Mouse (Mus musculus) embryonic facial prominence, embryonic 11.5 days (tissue): Measurements from ENCODE around the gene Zfp341. TPM values are rescaled to one million over a fixed set of nuclear protein-coding genes. Genes with fewer than 3 reads are reported as not detected.

ENCODE experiments used
- ATAC-seq: fragments of 200-750 bp; cut with Nextera tagmentation; replicated peaks from 2 replicates; pipeline ENCODE4 v1.8.0; 2017; ENCODE audit warnings: low read depth; ENCODE audit not compliant: insufficient number of reproducible peaks, low FRiP score, low TSS enrichment
- DNase-seq: peaks from one replicate; pipeline ENCODE4 v3.0.0-alpha.2; 2015; ENCODE audit warnings: low spot score
- H3K27ac ChIP-seq: fragments of 300-500 bp; sonication (generic); replicated peaks from 2 replicates; pipeline ENCODE4 v1.5.1; 2014; ENCODE audit warnings: mild to moderate bottlenecking, low read depth, low read length, control low read depth
- H3K27me3 ChIP-seq: fragments of 300-500 bp; sonication (generic); 2 replicates; pipeline ENCODE4 v1.6.1; 2014; ENCODE audit warnings: mild to moderate bottlenecking, low read length, moderate library complexity, mixed read lengths; ENCODE audit not compliant: control insufficient read depth, insufficient read depth
- H3K36me3 ChIP-seq: fragments of 300-500 bp; sonication (generic); replicated peaks from 2 replicates; pipeline ENCODE4 v1.6.1; 2014; ENCODE audit warnings: low read depth, mild to moderate bottlenecking, low read length, moderate library complexity, mixed read lengths; ENCODE audit not compliant: control insufficient read depth, insufficient read depth
- H3K4me1 ChIP-seq: fragments of 300-500 bp; sonication (generic); 2 replicates; pipeline ENCODE4 v1.6.1; 2014; ENCODE audit warnings: low read length, mixed read lengths; ENCODE audit not compliant: control insufficient read depth, insufficient read depth
- H3K4me2 ChIP-seq: fragments of 300-500 bp; sonication (generic); 2 replicates; pipeline ENCODE4 v1.6.1; 2014; ENCODE audit warnings: low read depth, mild to moderate bottlenecking, control low read depth, low read length, moderate library complexity
- H3K4me3 ChIP-seq: fragments of 300-500 bp; sonication (generic); 2 replicates; pipeline ENCODE4 v1.5.1; 2014; ENCODE audit warnings: low read depth, low read length, control low read depth
- H3K9ac ChIP-seq: fragments of 300-500 bp; sonication (generic); replicated peaks from 2 replicates; pipeline ENCODE4 v1.6.1; 2014; ENCODE audit warnings: mild to moderate bottlenecking, control low read depth, low read length
- H3K9me3 ChIP-seq: fragments of 300-500 bp; sonication (generic); replicated peaks from 2 replicates; pipeline ENCODE4 v1.6.1; 2016; ENCODE audit warnings: mild to moderate bottlenecking, low read length, inconsistent platforms, mixed read lengths; ENCODE audit not compliant: control insufficient read depth
- WGBS: fragments of 180-500 bp; shearing (Covaris S2); extraction: QIAGEN DNeasy Blood & Tissue Kit; methylation state at CpG from one replicate; pipeline ENCODE4 v1.1.7; 2014; 5-methylcytosine and 5-hydroxymethylcytosine counted together
- polyA plus RNA-seq: library from polyadenylated mRNA; unstranded; fragments of >200 nt; fragmentation: Nextera tagmentation; extraction: Ambion mirVana; gene quantifications from 2 replicates; pipeline ENCODE4 v1.2.1, GENCODE M21; 2014

The Zfp341 gene
- polyA plus RNA-seq, 1 experiment from 2014 or later, result 0.60 TPM

- no peaks in the 10 kb centered on the region for H3K9me3 ChIP-seq
- no peak overlapping the region for H3K4me2 ChIP-seq
- H3K27ac ChIP-seq, result no peak overlapping the region
- no peak overlapping the region for H3K4me3 ChIP-seq
- no peak for ATAC-seq
- no peak overlapping the region for H3K9ac ChIP-seq
- H3K27me3 ChIP-seq, result no peaks in the 10 kb centered on the region
- WGBS, result 92% methylated on average over 3 of the region's 3 CpGs
- DNase-seq, result no peak
- H3K4me1 ChIP-seq, result no peaks in the 10 kb centered on the region
- no peaks in the 10 kb centered on the region for H3K36me3 ChIP-seq
These were observed 72.7 kb downstream of the Zfp341 start for GRCm38 (mm10) chr2:154685772-154686171.

GRCm38 (mm10) chr2:154686819-154687218 lies 73.7 kb downstream of the Zfp341 start:
- no peak for ATAC-seq
- Histone ChIP-seq H3K4me2 (no peak overlapping the region), H3K27ac (no peak overlapping the region), H3K27me3 (no peaks in the 10 kb centered on the region), H3K9me3 (no peaks in the 10 kb centered on the region), H3K9ac (no peak overlapping the region), H3K36me3 (no peaks in the 10 kb centered on the region), H3K4me3 (no peak overlapping the region), H3K4me1 (no peaks in the 10 kb centered on the region)
- DNase-seq, result no peak
- whole genome bisulfite sequencing, result 85% methylated on average over 3 of the region's 3 CpGs

- H3K9me3 ChIP-seq, result no peaks in the 10 kb centered on the region
- no peak overlapping the region for H3K9ac ChIP-seq
- 93% methylated on average over 14 of the region's 14 CpGs for WGBS
- no peak for DNase-seq
- H3K4me1 ChIP-seq, result no peaks in the 10 kb centered on the region
- no peaks in the 10 kb centered on the region for H3K27me3 ChIP-seq
- H3K4me2 ChIP-seq, result no peak overlapping the region
- H3K36me3 ChIP-seq, result no peaks in the 10 kb centered on the region
- no peak for ATAC-seq
- no peak overlapping the region for H3K27ac ChIP-seq
- H3K4me3 ChIP-seq, result no peak overlapping the region
These were observed 76.3 kb downstream of the Zfp341 start for GRCm38 (mm10) chr2:154689391-154689790.

- Histone ChIP-seq H3K4me3 (no peak overlapping the region), H3K27ac (no peak overlapping the region), H3K4me1 (no peaks in the 10 kb centered on the region), H3K4me2 (no peak overlapping the region), H3K9ac (no peak overlapping the region), H3K9me3 (no peaks in the 10 kb centered on the region), H3K36me3 (peaks cover 2% of the 10 kb centered on the region; the same call in 1 of the 2 replicates), H3K27me3 (no peaks in the 10 kb centered on the region)
- DNase-seq (no peak), ATAC-seq (no peak)
- 95% methylated on average over 5 of the region's 5 CpGs for WGBS
These were observed 77.9 kb downstream of the Zfp341 start for GRCm38 (mm10) chr2:154690959-154691358.

GRCm38 (mm10) chr2:154693186-154693940 lies 80.3 kb downstream of the Zfp341 start:
- WGBS, result 74% methylated on average over 11 of the region's 11 CpGs
- H3K9ac ChIP-seq, result no peak overlapping the region
- no peaks in the 10 kb centered on the region for H3K27me3 ChIP-seq
- no peak overlapping the region for H3K4me3 ChIP-seq
- H3K36me3 ChIP-seq, result peaks cover 2% of the 10 kb centered on the region; the same call in 1 of the 2 replicates
- no peaks in the 10 kb centered on the region for H3K4me1 ChIP-seq
- H3K9me3 ChIP-seq, result no peaks in the 10 kb centered on the region
- H3K27ac ChIP-seq, result no peak overlapping the region
- ATAC-seq (no peak), DNase-seq (no peak)
- H3K4me2 ChIP-seq, result no peak overlapping the region

- Histone ChIP-seq H3K4me2 (no peak overlapping the region), H3K9ac (no peak overlapping the region), H3K27me3 (no peaks in the 10 kb centered on the region), H3K36me3 (peaks cover 2% of the 10 kb centered on the region; the same call in 1 of the 2 replicates), H3K4me1 (no peaks in the 10 kb centered on the region), H3K4me3 (no peak overlapping the region), H3K27ac (no peak overlapping the region), H3K9me3 (no peaks in the 10 kb centered on the region)
- 90% methylated on average over 12 of the region's 12 CpGs for WGBS
- ATAC-seq, result no peak
- DNase-seq, result no peak
These were observed 80.8 kb downstream of the Zfp341 start for GRCm38 (mm10) chr2:154693941-154694256.

- ATAC-seq (no peak), DNase-seq (no peak)
- Histone ChIP-seq H3K4me3 (no peak overlapping the region), H3K4me2 (no peak overlapping the region), H3K9me3 (no peaks in the 10 kb centered on the region), H3K27ac (no peak overlapping the region), H3K36me3 (peaks cover 2% of the 10 kb centered on the region; the same call in 1 of the 2 replicates), H3K27me3 (no peaks in the 10 kb centered on the region), H3K4me1 (no peaks in the 10 kb centered on the region), H3K9ac (no peak overlapping the region)
- 74% methylated on average over 8 of the region's 8 CpGs for WGBS
These were observed 82.6 kb downstream of the Zfp341 start for GRCm38 (mm10) chr2:154695690-154696089.
